Mouse (Mus musculus) hindbrain, postnatal 0 days (tissue): Measurements from ENCODE around the gene Slc48a1. TPM values are rescaled to one million over a fixed set of nuclear protein-coding genes. Genes with fewer than 3 reads are reported as not detected.

Experiments used
- ATAC-seq: fragments of 200-750 bp; cut with Nextera tagmentation; 2 replicates; pipeline ENCODE4 v1.8.0; 2017; ENCODE audit warnings: mild to moderate bottlenecking, moderate TSS enrichment, moderate library complexity
- DNase-seq: peaks from one replicate; pipeline ENCODE4 v3.0.0-alpha.2; 2015; ENCODE audit warnings: low spot score
- H3K27ac ChIP-seq: fragments of 300-500 bp; sonication (generic); 2 replicates; pipeline ENCODE4 v1.5.1; 2014; ENCODE audit warnings: mild to moderate bottlenecking
- H3K27me3 ChIP-seq: fragments of 300-500 bp; sonication (generic); 2 replicates; pipeline ENCODE4 v1.6.1; 2014; ENCODE audit warnings: low read length, mixed read lengths; ENCODE audit not compliant: insufficient read depth
- H3K36me3 ChIP-seq: fragments of 300-500 bp; sonication (generic); 2 replicates; pipeline ENCODE4 v1.6.1; 2014; ENCODE audit warnings: low read length, mixed read lengths; ENCODE audit not compliant: insufficient read depth
- H3K4me1 ChIP-seq: fragments of 300-500 bp; sonication (generic); 2 replicates; pipeline ENCODE4 v1.6.1; 2014; ENCODE audit warnings: antibody characterized with exemption, low read length, mixed read lengths; ENCODE audit not compliant: insufficient read depth
- H3K4me2 ChIP-seq: fragments of 300-500 bp; sonication (generic); 2 replicates; pipeline ENCODE4 v1.6.1; 2014; ENCODE audit warnings: low read depth, mild to moderate bottlenecking, low read length, moderate library complexity, mixed read lengths
- H3K4me3 ChIP-seq: fragments of 300-500 bp; sonication (generic); 2 replicates; pipeline ENCODE4 v1.5.1; 2014; ENCODE audit warnings: low read length
- H3K9ac ChIP-seq: fragments of 300-500 bp; sonication (generic); replicated peaks from 2 replicates; pipeline ENCODE4 v1.6.1; 2014; ENCODE audit warnings: mild to moderate bottlenecking, low read length, moderate library complexity, mixed read lengths
- H3K9me3 ChIP-seq: fragments of 300-500 bp; sonication (generic); 2 replicates; pipeline ENCODE4 v1.6.1; 2016; ENCODE audit warnings: low read length, mixed read lengths
- CTCF ChIP-seq: IDR thresholded peaks from 2 replicates; pipeline ENCODE4 v1.5.1; 2016; ENCODE audit warnings: antibody characterized with exemption, control low read depth, low read depth
- WGBS: fragments of 180-500 bp; shearing (Covaris S2); extraction: QIAGEN DNeasy Blood & Tissue Kit; methylation state at CpG from one replicate; pipeline ENCODE4 v1.1.7; 2014; 5-methylcytosine and 5-hydroxymethylcytosine counted together
- polyA plus RNA-seq: library from polyadenylated mRNA; unstranded; fragments of >200 nt; fragmentation: Nextera tagmentation; extraction: Ambion mirVana; gene quantifications from 2 replicates; pipeline ENCODE4 v1.2.1, GENCODE M21; 2015
- total RNA-seq: library from RNA; depleted of rRNA; stranded (reverse); fragments of >200 nt; gene quantifications from 2 replicates; pipeline ENCODE4 v1.2.3, GENCODE M21; 2014

Gene Slc48a1
- total and polyA plus RNA-seq, 2 experiments from 2014 or later: 89.3 to 152 TPM

- 0 out of 2 replicates have a peak, but pooled peaks cover 8% of the 10 kb centered on the region for H3K4me1 ChIP-seq
- no peaks in the 10 kb centered on the region for H3K9me3 ChIP-seq
- no peak overlapping the region for H3K4me2 ChIP-seq
- H3K36me3 ChIP-seq: no peaks in the 10 kb centered on the region
- 8% methylated on average over 8 of the region's 8 CpGs for WGBS
- 0 out of 2 replicates have a peak, but pooled peaks have one; percentile 57 for ATAC-seq
- no peak overlapping the region for H3K4me3 ChIP-seq
- H3K9ac ChIP-seq: no peak overlapping the region
- peak; percentile 73 for DNase-seq
- H3K27ac ChIP-seq: no peak overlapping the region
- H3K27me3 ChIP-seq: no peaks in the 10 kb centered on the region
- peak; percentile 81 for TF ChIP-seq CTCF
Measured at GRCm38 (mm10) chr15:97776514-97776913, 1.8 kb upstream of the Slc48a1 start.

- Histone ChIP-seq H3K4me3 (no peak overlapping the region), H3K9ac (no peak overlapping the region), H3K9me3 (no peaks in the 10 kb centered on the region), H3K27me3 (no peaks in the 10 kb centered on the region), H3K36me3 (no peaks in the 10 kb centered on the region), H3K27ac (no peak overlapping the region), H3K4me2 (no peak overlapping the region), H3K4me1 (0 out of 2 replicates have a peak, but pooled peaks cover 8% of the 10 kb centered on the region)
- ATAC-seq (no peak), DNase-seq (no peak)
- TF ChIP-seq CTCF: no peak
- WGBS: 86% methylated on average over 6 of the region's 6 CpGs
Measured at GRCm38 (mm10) chr15:97776919-97777318, 1.4 kb upstream of the Slc48a1 start.

DNA sequence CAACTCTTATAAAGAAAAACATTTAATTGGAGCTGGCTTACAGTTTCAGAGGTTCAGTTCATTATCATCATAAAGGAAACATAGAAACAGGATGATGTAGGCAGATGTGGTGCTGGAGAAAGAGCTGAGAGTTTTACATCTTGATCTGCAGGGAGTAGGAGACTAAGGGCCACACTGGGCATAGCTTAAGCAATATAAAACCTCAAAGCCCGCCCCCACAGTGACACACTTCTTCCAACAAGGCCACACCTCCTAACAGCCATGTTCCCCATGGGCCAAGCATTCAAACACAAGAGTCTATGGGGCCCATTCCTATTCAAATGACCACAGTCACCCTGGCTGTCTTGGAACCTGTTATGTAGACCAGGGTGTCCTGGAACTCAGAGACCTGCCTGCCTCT, 1.3 kb downstream of the Slc48a1 start:
- no peak overlapping the region for H3K4me2 ChIP-seq
- 0 out of 2 replicates have a peak, but pooled peaks cover 8% of the 10 kb centered on the region for H3K4me1 ChIP-seq
- no peaks in the 10 kb centered on the region for H3K36me3 ChIP-seq
- no peak overlapping the region for H3K4me3 ChIP-seq
- H3K27ac ChIP-seq: no peak overlapping the region
- DNase-seq: no peak
- H3K9ac ChIP-seq: no peak overlapping the region
- 88% methylated on average over 1 of the region's 1 CpGs for WGBS
- ATAC-seq: no peak
- no peak for TF ChIP-seq CTCF
- H3K9me3 ChIP-seq: no peaks in the 10 kb centered on the region
- no peaks in the 10 kb centered on the region for H3K27me3 ChIP-seq

- Histone ChIP-seq H3K4me2 (no peak overlapping the region), H3K27me3 (no peaks in the 10 kb centered on the region), H3K4me1 (0 out of 2 replicates have a peak, but pooled peaks cover 8% of the 10 kb centered on the region), H3K9me3 (no peaks in the 10 kb centered on the region), H3K4me3 (no peak overlapping the region), H3K27ac (peak overlapping the region; percentile 27; the same call in 1 of the 2 replicates), H3K9ac (no peak overlapping the region), H3K36me3 (no peaks in the 10 kb centered on the region)
- ATAC-seq (no peak), DNase-seq (peak; percentile 38)
- 52% methylated on average over 12 of the region's 12 CpGs for WGBS
- TF ChIP-seq CTCF: no peak
Measured at GRCm38 (mm10) chr15:97780611-97781031, 2.3 kb downstream of the Slc48a1 start.

DNA sequence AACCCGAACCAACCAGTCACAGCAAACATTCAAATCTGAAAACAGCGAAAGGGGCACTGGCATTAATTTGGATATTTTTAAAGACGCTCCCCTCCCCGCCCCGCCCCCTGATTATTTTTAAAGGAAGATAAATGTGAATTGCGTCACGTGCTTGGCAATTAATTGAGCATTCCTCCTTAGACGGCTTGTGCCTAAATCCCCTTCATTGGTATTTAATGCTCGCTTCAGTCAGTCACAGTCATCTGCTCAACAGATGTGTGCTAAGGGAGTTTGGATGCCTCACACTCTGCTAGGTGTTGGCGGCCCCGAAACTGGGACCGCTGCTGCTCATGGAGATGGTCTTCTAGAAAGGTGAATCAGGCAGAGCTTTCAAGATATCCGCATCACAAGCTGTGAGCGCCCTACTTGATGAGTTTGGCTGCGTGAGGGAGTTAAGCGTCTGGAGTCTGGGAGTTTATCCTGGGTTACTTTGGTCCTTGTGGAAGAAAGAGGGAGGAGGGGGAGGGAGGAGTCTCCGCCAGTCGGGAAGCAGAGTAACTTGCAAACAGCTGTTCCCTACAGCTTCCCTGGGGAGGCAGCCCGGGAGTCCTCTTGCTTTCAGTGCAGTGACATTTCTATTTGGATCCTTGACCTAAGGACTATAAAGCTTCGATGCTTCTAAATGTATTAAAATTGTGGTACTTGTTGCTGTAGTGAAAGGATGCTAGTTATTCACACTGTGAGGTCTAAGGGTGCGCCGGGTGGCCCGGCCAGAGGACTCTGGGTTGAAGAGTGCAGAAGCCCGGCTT, 3.8 kb downstream of the Slc48a1 start:
- DNase-seq: no peak
- H3K36me3 ChIP-seq: no peaks in the 10 kb centered on the region
- no peak overlapping the region for H3K9ac ChIP-seq
- no peaks in the 10 kb centered on the region for H3K9me3 ChIP-seq
- peaks cover 14% of the 10 kb centered on the region for H3K4me1 ChIP-seq
- H3K27ac ChIP-seq: no peak overlapping the region
- WGBS: 12% methylated on average over 24 of the region's 24 CpGs
- no peaks in the 10 kb centered on the region for H3K27me3 ChIP-seq
- H3K4me3 ChIP-seq: no peak overlapping the region
- peak overlapping the region; percentile 13; the same call in 1 of the 2 replicates for H3K4me2 ChIP-seq
- ATAC-seq: no peak
- TF ChIP-seq CTCF: no peak

GRCm38 (mm10) chr15:97782749-97783105, 4.4 kb downstream of the Slc48a1 start:
- DNase-seq (peak; percentile 69), ATAC-seq (no peak)
- no peak overlapping the region for H3K27ac ChIP-seq
- peaks cover 14% of the 10 kb centered on the region for H3K4me1 ChIP-seq
- H3K9me3 ChIP-seq: no peaks in the 10 kb centered on the region
- 0 out of 2 replicates have a peak overlapping the region, but pooled peaks have one; percentile 3 for H3K4me2 ChIP-seq
- no peak overlapping the region for H3K9ac ChIP-seq
- no peaks in the 10 kb centered on the region for H3K36me3 ChIP-seq
- 3% methylated on average over 9 of the region's 9 CpGs for WGBS
- TF ChIP-seq CTCF: peak; percentile 76
- H3K27me3 ChIP-seq: no peaks in the 10 kb centered on the region
- H3K4me3 ChIP-seq: no peak overlapping the region

GRCm38 (mm10) chr15:97784092-97784559, 5.8 kb downstream of the Slc48a1 start:
- peaks cover 18% of the 10 kb centered on the region for H3K4me1 ChIP-seq
- no peaks in the 10 kb centered on the region for H3K36me3 ChIP-seq
- H3K4me2 ChIP-seq: peak overlapping the region; percentile 74
- H3K9ac ChIP-seq: peak overlapping the region; percentile 94
- no peaks in the 10 kb centered on the region for H3K9me3 ChIP-seq
- WGBS: 2% methylated on average over 39 of the region's 39 CpGs
- peak; percentile 84 for TF ChIP-seq CTCF
- ATAC-seq (peak; percentile 88), DNase-seq (peak; percentile 95)
- no peaks in the 10 kb centered on the region for H3K27me3 ChIP-seq
- H3K4me3 ChIP-seq: peak overlapping the region; percentile 83
- peak overlapping the region; percentile 78 for H3K27ac ChIP-seq
